Mouse (Mus musculus) c-Kit-positive CD71-positive TER-119-negative erythroid progenitor cells, embryonic 14.5 days (primary cell): Measurements from ENCODE around the gene Gxylt2.
A peak's percentile ranks its signal among the peaks of the same experiment; 100 is the strongest.

Experiments used
- DNase-seq: peaks from one replicate; pipeline ENCODE4 v3.0.0-alpha.2; 2013; ENCODE audit warnings: low read depth

The Gxylt2 gene

GRCm38 (mm10) chr6:100704574-100705365 is at the start of gene Gxylt2:
Gxylt2 (plus strand) TSS chr6:100704734.
- no peak for DNase-seq

GRCm38 (mm10) chr6:100660395-100660794 is 44.1 kb upstream of the Gxylt2 start:
- no peak for DNase-seq

DNA sequence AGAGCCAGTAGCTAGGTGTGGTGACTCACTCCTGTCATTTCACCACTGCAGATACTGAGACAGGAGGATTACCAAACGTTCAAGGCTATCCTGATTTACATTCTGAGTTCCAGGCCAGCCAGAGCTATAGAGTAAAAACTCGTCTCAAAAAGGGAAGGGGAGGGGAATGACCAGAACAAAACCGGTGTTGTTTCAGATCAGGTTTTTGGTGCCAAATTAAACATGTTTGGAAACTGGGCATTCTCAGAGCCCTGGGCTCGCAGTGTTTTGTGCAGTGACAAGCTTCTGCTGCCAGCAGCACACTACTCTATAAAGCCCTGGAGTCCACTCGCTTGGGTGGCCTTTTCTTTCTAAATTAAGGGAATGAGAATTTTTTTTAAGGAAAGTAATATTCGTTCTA is 42.3 kb upstream of the Gxylt2 start:
- no peak for DNase-seq

GRCm38 (mm10) chr6:100667644-100668043 is 36.9 kb upstream of the Gxylt2 start:
- DNase-seq: no peak

DNA sequence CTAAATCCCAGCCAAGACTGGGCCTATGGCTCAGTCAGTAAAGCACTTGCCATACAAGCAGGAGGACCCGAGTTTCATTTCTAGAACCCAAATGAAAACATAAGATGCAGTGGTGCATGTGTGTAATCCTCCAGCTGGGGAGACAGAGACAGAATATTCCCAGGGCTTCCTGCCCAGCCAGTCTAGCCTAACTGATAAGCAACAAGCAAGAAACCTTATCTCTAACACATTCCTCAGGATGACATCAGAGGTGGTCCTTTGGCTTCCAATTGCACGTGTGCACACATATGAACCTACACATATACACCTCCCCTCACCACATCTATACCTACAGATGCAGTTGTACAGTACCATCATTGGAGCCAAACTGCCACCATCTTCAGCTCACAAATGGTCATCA is 35.7 kb upstream of the Gxylt2 start:
- DNase-seq: no peak

- DNase-seq: peak; percentile 73
Observed at GRCm38 (mm10) chr6:100670370-100670841, 34.1 kb upstream of the Gxylt2 start.

- peak; percentile 74 for DNase-seq
Observed at GRCm38 (mm10) chr6:100670880-100671344, 33.6 kb upstream of the Gxylt2 start, which contains the start of gene Shq1. Shq1 (minus strand) TSS chr6:100671157.

- DNase-seq: no peak
Observed at GRCm38 (mm10) chr6:100671401-100671800, 33.1 kb upstream of the Gxylt2 start.

DNA sequence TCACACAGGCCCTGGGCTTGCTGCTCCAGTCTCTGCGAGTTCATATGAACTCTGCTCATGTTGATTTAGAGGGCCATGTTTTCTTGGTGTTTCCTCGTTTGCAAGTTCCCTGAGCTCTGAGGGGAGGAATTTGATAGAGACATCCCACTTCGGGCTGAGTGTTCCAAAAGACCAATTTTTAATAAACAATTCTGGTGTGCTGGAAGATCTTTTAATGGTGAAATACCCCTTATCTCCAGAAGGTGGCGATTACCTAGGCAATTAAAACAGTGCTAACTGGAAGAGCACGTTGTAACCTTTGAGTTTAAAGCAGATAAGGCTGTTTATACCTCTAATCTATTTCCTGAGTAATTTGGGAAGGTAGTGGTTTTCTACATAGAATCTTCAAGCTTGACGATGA is 29.6 kb upstream of the Gxylt2 start:
- no peak for DNase-seq

- DNase-seq: no peak
Observed at GRCm38 (mm10) chr6:100676461-100676860, 28.1 kb upstream of the Gxylt2 start.

- DNase-seq: no peak
Observed at GRCm38 (mm10) chr6:100678636-100679035, 25.9 kb upstream of the Gxylt2 start.

- DNase-seq: no peak
Observed at GRCm38 (mm10) chr6:100686341-100686740, 18.2 kb upstream of the Gxylt2 start.

- DNase-seq: no peak
Observed at GRCm38 (mm10) chr6:100699986-100700385, 4.5 kb upstream of the Gxylt2 start.

- no peak for DNase-seq
Observed at GRCm38 (mm10) chr6:100700774-100701173, 3.8 kb upstream of the Gxylt2 start.

GRCm38 (mm10) chr6:100704197-100704573 is 349 bp upstream of the Gxylt2 start:
- no peak for DNase-seq

- DNase-seq: no peak
Observed at GRCm38 (mm10) chr6:100705366-100705811, 855 bp downstream of the Gxylt2 start.

DNA sequence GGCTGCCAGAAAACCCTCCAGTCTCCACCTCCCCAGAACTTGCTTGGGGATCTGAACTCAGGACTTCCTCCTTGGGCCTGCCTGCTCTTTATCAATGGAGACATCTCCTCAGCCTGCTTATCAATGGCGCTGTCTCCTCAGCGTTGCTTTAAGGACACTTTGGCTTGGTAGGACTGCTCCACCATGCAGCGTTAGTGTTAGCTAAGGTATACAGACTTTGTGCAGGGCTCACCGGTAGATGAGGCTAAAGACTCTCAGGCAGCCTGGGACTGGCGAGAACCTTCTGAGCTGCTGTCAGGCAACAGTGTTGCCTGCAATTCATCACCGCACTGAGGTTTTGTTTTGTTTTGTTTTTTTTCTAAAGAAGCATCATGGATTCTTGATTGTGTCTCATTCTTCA is 2.3 kb downstream of the Gxylt2 start:
- no peak for DNase-seq

- DNase-seq: no peak
Observed at GRCm38 (mm10) chr6:100707557-100707956, 3.0 kb downstream of the Gxylt2 start.

GRCm38 (mm10) chr6:100708248-100708647 is 3.7 kb downstream of the Gxylt2 start:
- no peak for DNase-seq

GRCm38 (mm10) chr6:100708996-100709395 is 4.5 kb downstream of the Gxylt2 start:
- DNase-seq: no peak

- no peak for DNase-seq
Observed at GRCm38 (mm10) chr6:100709483-100709882, 4.9 kb downstream of the Gxylt2 start.

- DNase-seq: peak; percentile 10
Observed at GRCm38 (mm10) chr6:100710170-100710569, 5.6 kb downstream of the Gxylt2 start.

GRCm38 (mm10) chr6:100710866-100711265 is 6.3 kb downstream of the Gxylt2 start:
- no peak for DNase-seq
